Mouse (Mus musculus) spleen, adult 2 months (tissue): Measurements from ENCODE around the gene Galk1.

Experiments
- CTCF ChIP-seq: fragments of 200-500 bp; IDR thresholded peaks from 2 replicates; pipeline ENCODE4 v1.5.1; 2011; ENCODE audit warnings: mild to moderate bottlenecking, inconsistent platforms; ENCODE audit not compliant: insufficient read depth, insufficient read length, insufficient replicate concordance; ENCODE audit errors: extremely low read depth
- POLR2A ChIP-seq: fragments of 200-500 bp; IDR thresholded peaks from 2 replicates; pipeline ENCODE4 v1.6.1; 2011; ENCODE audit warnings: low read depth, low read length, inconsistent platforms

- TF ChIP-seq POLR2A (peak; percentile 56; the same call in 1 of the 2 replicates), CTCF (no peak)
These were observed 17.8 kb upstream of the Galk1 start, which contains the start of gene Unk for GRCm38 (mm10) chr11:116030088-116030897.
